Mouse (Mus musculus) CH12.LX (cell line): ENCODE data around the gene Plxdc2. TPM values are rescaled to one million over a fixed set of nuclear protein-coding genes. Genes with fewer than 3 reads are reported as not detected.

Experiments
- DNase-seq: peaks from one replicate; pipeline ENCODE4 v3.0.0-alpha.2; 2013; ENCODE audit errors: extremely low read depth
- H3K27ac ChIP-seq: 2 replicates; pipeline ENCODE4 v1.5.1; 2012; ENCODE audit warnings: low read depth, mild to moderate bottlenecking, control low read depth, moderate library complexity; ENCODE audit not compliant: insufficient read depth
- H3K27me3 ChIP-seq: replicated peaks from 2 replicates; pipeline ENCODE3; 2012; ENCODE audit warnings: inconsistent platforms
- H3K36me3 ChIP-seq, 2 experiments: replicated peaks in 1 of 2; 2 replicates each; pipeline versions ENCODE3 to v1.6.1; 2012; ENCODE audit warnings: inconsistent platforms in 1 of 2, low read length in 1 of 2, mild to moderate bottlenecking in 1 of 2, mixed read lengths in 1 of 2, moderate library complexity in 1 of 2; ENCODE audit not compliant: control insufficient read depth in 1 of 2, insufficient read depth in 1 of 2
- H3K4me1 ChIP-seq, 2 experiments: 2 replicates each; pipeline ENCODE4 v1.6.1; 2012; ENCODE audit warnings: inconsistent platforms in 1 of 2, moderate library complexity in 1 of 2; ENCODE audit not compliant: insufficient read depth in 2 of 2, control insufficient read depth in 1 of 2
- H3K4me2 ChIP-seq: 2 replicates; pipeline ENCODE4 v1.6.1; 2012; ENCODE audit warnings: low read depth, mild to moderate bottlenecking, control low read depth; ENCODE audit not compliant: poor library complexity, insufficient read depth, severe bottlenecking
- H3K4me3 ChIP-seq, 3 experiments: fragments of 150-350 bp in 1 of 3; sonication (generic) in 1 of 3; replicated peaks in 1 of 3; 2 replicates each; pipeline versions ENCODE3 to v1.5.1; 2011 to 2012; ENCODE audit warnings: low read depth in 2 of 3, low read length in 2 of 3, mild to moderate bottlenecking in 2 of 3, moderate library complexity in 2 of 3, control low read depth in 1 of 3, improper control_type of control experiment in 1 of 3, inconsistent platforms in 1 of 3, mixed read lengths in 1 of 3; ENCODE audit not compliant: poor library complexity in 1 of 3
- H3K79me2 ChIP-seq: replicated peaks from 2 replicates; pipeline ENCODE4 v1.6.1; 2012; ENCODE audit warnings: mild to moderate bottlenecking, moderate library complexity; ENCODE audit not compliant: control insufficient read depth, poor library complexity, insufficient read depth, severe bottlenecking; ENCODE audit errors: extremely low read depth
- H3K9ac ChIP-seq: 2 replicates; pipeline ENCODE4 v1.6.1; 2012; ENCODE audit warnings: low read depth, mild to moderate bottlenecking, control low read depth, moderate library complexity; ENCODE audit not compliant: insufficient read depth
- H3K9me3 ChIP-seq: replicated peaks from 2 replicates; pipeline ENCODE3; 2012; ENCODE audit warnings: low read length, inconsistent platforms, mixed read lengths
- BHLHE40 ChIP-seq: IDR thresholded peaks from 2 replicates; pipeline ENCODE4 v1.6.1; 2011; ENCODE audit warnings: mild to moderate bottlenecking, low read depth, low read length, improper control_type of control experiment
- CHD1 ChIP-seq: IDR thresholded peaks from 2 replicates; pipeline ENCODE4 v1.6.1; 2012; ENCODE audit warnings: low read depth, low read length, improper control_type of control experiment, inconsistent platforms
- CHD2 ChIP-seq: IDR thresholded peaks from 2 replicates; pipeline ENCODE4 v1.6.1; 2011; ENCODE audit warnings: low read length, improper control_type of control experiment
- CTCF ChIP-seq, 2 experiments: IDR thresholded peaks in 1 of 2; conservative IDR thresholded peaks in 1 of 2; 2 replicates each; pipeline ENCODE4 v1.5.1; 2011 to 2012; ENCODE audit warnings: low read depth in 2 of 2, low read length in 2 of 2, improper control_type of control experiment in 1 of 2, inconsistent platforms in 1 of 2, mild to moderate bottlenecking in 1 of 2, moderate library complexity in 1 of 2
- E2F4 ChIP-seq: IDR thresholded peaks from 2 replicates; pipeline ENCODE4 v1.6.1; 2011; ENCODE audit warnings: low read depth, low read length, improper control_type of control experiment; ENCODE audit not compliant: insufficient replicate concordance
- ELF1 ChIP-seq: IDR thresholded peaks from 2 replicates; pipeline ENCODE4 v1.6.1; 2014; ENCODE audit warnings: low read depth, mild to moderate bottlenecking, inconsistent platforms, low read length, improper control_type of control experiment
- EP300 ChIP-seq: IDR thresholded peaks from 2 replicates; pipeline ENCODE4 v1.6.1; 2011; ENCODE audit warnings: low read length, improper control_type of control experiment
- ETS1 ChIP-seq: conservative IDR thresholded peaks from 2 replicates; pipeline ENCODE4 v1.6.1; 2012; ENCODE audit warnings: low read depth, mild to moderate bottlenecking, inconsistent platforms, low read length, improper control_type of control experiment, moderate library complexity
- GABPA ChIP-seq: IDR thresholded peaks from 2 replicates; pipeline ENCODE4 v1.6.1; 2012; ENCODE audit warnings: low read depth, low read length, improper control_type of control experiment, inconsistent platforms; ENCODE audit not compliant: insufficient replicate concordance
- HCFC1 ChIP-seq: IDR thresholded peaks from 2 replicates; pipeline ENCODE4 v1.6.1; 2012; ENCODE audit warnings: low read depth, mild to moderate bottlenecking, inconsistent platforms, low read length, improper control_type of control experiment
- JUN ChIP-seq: IDR thresholded peaks from 2 replicates; pipeline ENCODE4 v1.6.1; 2011; ENCODE audit warnings: low read depth, mild to moderate bottlenecking, low read length, improper control_type of control experiment, moderate library complexity; ENCODE audit not compliant: insufficient read depth
- KAT2A ChIP-seq: IDR thresholded peaks from 2 replicates; pipeline ENCODE4 v1.6.1; 2012; ENCODE audit warnings: low read length, improper control_type of control experiment, inconsistent platforms; ENCODE audit not compliant: insufficient replicate concordance
- MXI1 ChIP-seq: IDR thresholded peaks from 2 replicates; pipeline ENCODE4 v1.6.1; 2011; ENCODE audit warnings: mild to moderate bottlenecking, low read depth, low read length, improper control_type of control experiment
- MYC ChIP-seq: IDR thresholded peaks from 2 replicates; pipeline ENCODE4 v1.6.1; 2011; ENCODE audit warnings: low read depth, mild to moderate bottlenecking, improper control_type of control experiment, low read length
- NRF1 ChIP-seq: IDR thresholded peaks from 2 replicates; pipeline ENCODE4 v1.6.1; 2014; ENCODE audit warnings: low read depth, mild to moderate bottlenecking, inconsistent platforms, low read length, improper control_type of control experiment, moderate library complexity
- PAX5 ChIP-seq: IDR thresholded peaks from 2 replicates; pipeline ENCODE4 v1.6.1; 2012; ENCODE audit warnings: low read length, inconsistent platforms, mixed read lengths
- POLR2A ChIP-seq: IDR thresholded peaks from 2 replicates; pipeline ENCODE4 v1.6.1; 2011; ENCODE audit warnings: low read depth, mild to moderate bottlenecking, improper control_type of control experiment, low read length
- POLR2AphosphoS2 ChIP-seq: IDR thresholded peaks from 2 replicates; pipeline ENCODE4 v1.6.1; 2011; ENCODE audit warnings: low read depth, low read length, improper control_type of control experiment
- RAD21 ChIP-seq: IDR thresholded peaks from 2 replicates; pipeline ENCODE4 v1.6.1; 2011; ENCODE audit warnings: low read depth, mild to moderate bottlenecking, low read length, improper control_type of control experiment, moderate library complexity
- RCOR1 ChIP-seq: conservative IDR thresholded peaks from 2 replicates; pipeline ENCODE4 v1.6.1; 2012; ENCODE audit warnings: low read depth, mild to moderate bottlenecking, inconsistent platforms, low read length, improper control_type of control experiment
- SIN3A ChIP-seq: IDR thresholded peaks from 2 replicates; pipeline ENCODE4 v1.6.1; 2012; ENCODE audit warnings: low read length, improper control_type of control experiment, inconsistent platforms
- TCF12 ChIP-seq: IDR thresholded peaks from 2 replicates; pipeline ENCODE4 v1.6.1; 2014; ENCODE audit warnings: low read depth, mild to moderate bottlenecking, inconsistent platforms, low read length, improper control_type of control experiment
- USF1 ChIP-seq: IDR thresholded peaks from 2 replicates; pipeline ENCODE4 v1.6.1; 2014; ENCODE audit warnings: low read depth, mild to moderate bottlenecking, inconsistent platforms, low read length, improper control_type of control experiment
- ZC3H11A ChIP-seq: IDR thresholded peaks from 2 replicates; pipeline ENCODE4 v1.6.1; 2012; ENCODE audit warnings: low read depth, mild to moderate bottlenecking, inconsistent platforms, low read length, improper control_type of control experiment
- ZMIZ1 ChIP-seq: IDR thresholded peaks from 2 replicates; pipeline ENCODE4 v1.6.1; 2012; ENCODE audit warnings: low read depth, mild to moderate bottlenecking, inconsistent platforms, low read length, improper control_type of control experiment
- ZNF384 ChIP-seq: IDR thresholded peaks from 2 replicates; pipeline ENCODE4 v1.6.1; 2012; ENCODE audit warnings: low read depth, low read length, improper control_type of control experiment, inconsistent platforms
- dilution Hi-C: fragments of 300-500 bp; cut with MboI; formaldehyde crosslinking; loops from 2 replicates; pipeline ENCODE4 v1.14.3; 2020; ENCODE audit warnings: low sequenced_read_pairs; ENCODE audit not compliant: extremely low pct_unique_long_range_greater_than_20kb, extremely low pct_ligation_motif_present
- in situ Hi-C: fragments of 300-500 bp; cut with MboI; formaldehyde crosslinking; loops from 3 replicates; pipeline ENCODE4 v1.14.3; 2019; ENCODE audit warnings: low sequenced_read_pairs, low pct_ligation_motif_present, low pct_unique_long_range_greater_than_20kb, mixed read lengths
- polyA plus RNA-seq: library from polyadenylated mRNA; unstranded; fragments of >175 nt; gene quantifications from 2 replicates; pipeline ENCODE4 v1.2.1, GENCODE M21; 2012; ENCODE audit warnings: low read depth; ENCODE audit not compliant: insufficient read length
- total RNA-seq, 2 experiments: library from RNA; depleted of rRNA; stranded (reverse); fragments of 300-350 nt in 1 of 2; fragments of >200 nt in 1 of 2; gene quantifications; 2 replicates each; pipeline ENCODE4 v1.2.3; 2012 to 2014

Plxdc2 gene
- total and polyA plus RNA-seq, 3 experiments, result not detected

DNA sequence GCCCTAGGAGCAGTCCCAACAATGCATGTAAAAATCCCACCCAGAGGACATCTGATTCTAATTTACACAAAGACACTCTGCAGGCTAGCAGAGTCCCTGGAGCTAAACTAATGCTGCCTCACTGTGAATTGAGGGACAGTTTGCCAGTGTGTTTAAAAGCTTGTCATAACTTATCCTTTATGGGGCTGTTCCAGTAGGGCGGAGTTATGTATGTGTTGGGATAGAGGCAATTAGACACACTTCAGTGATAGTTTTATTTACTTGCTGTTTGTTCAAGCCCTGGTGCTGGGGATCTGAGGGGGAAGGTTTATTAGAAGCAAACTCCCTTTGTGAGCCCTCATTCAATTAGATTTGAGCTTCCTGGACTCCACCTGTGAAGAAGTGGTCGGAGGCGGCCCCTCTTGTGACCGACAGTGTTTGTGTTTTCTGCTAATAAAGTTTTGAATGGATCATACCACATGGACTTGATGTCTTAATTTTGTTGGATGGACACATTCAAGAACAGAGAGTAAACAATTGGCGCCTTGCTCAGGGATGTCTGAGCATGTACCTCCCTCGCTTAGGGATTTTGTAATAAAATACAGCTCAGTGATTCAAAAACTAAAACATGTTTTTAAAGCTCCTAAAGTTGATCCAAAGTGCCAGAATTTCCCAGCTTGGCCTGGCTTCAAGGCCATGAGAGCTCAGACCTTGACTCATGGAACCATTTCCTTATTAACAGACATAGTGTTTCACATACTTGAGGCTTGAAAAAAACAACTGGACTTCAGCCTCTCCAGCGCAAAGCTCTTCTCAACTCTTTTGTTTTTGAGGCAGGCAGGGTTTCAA is 94.9 kb downstream of the Plxdc2 start:
- in situ Hi-C loops, result no loop called here

DNA sequence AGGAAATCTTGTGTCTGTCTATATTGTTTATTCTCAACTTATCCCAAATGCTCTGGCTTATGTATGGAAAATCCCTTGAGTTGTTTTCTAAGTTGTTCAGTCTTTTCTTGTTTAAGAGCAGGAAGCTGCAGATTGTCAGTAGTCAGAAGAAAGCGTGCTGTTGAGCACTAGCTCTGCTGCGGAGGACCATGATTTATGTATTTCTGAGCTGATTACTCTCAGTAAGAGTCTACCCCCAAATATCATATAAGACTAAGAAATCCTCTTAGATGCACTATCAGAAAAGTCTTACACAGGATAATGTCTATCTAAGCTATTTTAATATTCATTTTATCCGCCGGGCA is 95.5 kb downstream of the Plxdc2 start:
- no peak for DNase-seq
- Histone ChIP-seq H3K9me3 (peaks cover 2% of the 10 kb centered on the region), H3K27me3 (no peaks in the 10 kb centered on the region), H3K4me1 (no peaks in the 10 kb centered on the region), H3K79me2 (no peaks in the 10 kb centered on the region), H3K4me3 (no peak overlapping the region), H3K9ac (no peak overlapping the region), H3K27ac (no peak overlapping the region), H3K36me3 (no peaks in the 10 kb centered on the region), H3K4me2 (no peak overlapping the region)
- in situ Hi-C loops, result no loop called here
- TF ChIP-seq HCFC1 (no peak), USF1 (no peak), CHD1 (no peak), MYC (no peak), JUN (no peak), CHD2 (no peak), GABPA (no peak), KAT2A (no peak), ETS1 (no peak), ZC3H11A (no peak), MXI1 (no peak), BHLHE40 (no peak), SIN3A (no peak), PAX5 (no peak), RAD21 (no peak), ELF1 (no peak), ZMIZ1 (no peak), POLR2AphosphoS2 (no peak)
- dilution Hi-C loops, result no loop called here

More for the DNA sequence above, 94.9 kb downstream of the Plxdc2 start:
- DNase-seq, result no peak
- peaks cover 2% of the 10 kb centered on the region for H3K9me3 ChIP-seq
- no peaks in the 10 kb centered on the region for H3K27me3 ChIP-seq
- H3K36me3 ChIP-seq, result no peaks in the 10 kb centered on the region
- no peak overlapping the region for H3K27ac ChIP-seq
- no peak overlapping the region for H3K9ac ChIP-seq
- dilution Hi-C loops, result no loop called here
- no peaks in the 10 kb centered on the region for H3K79me2 ChIP-seq
- H3K4me3 ChIP-seq, result no peak overlapping the region
- no peaks in the 10 kb centered on the region for H3K4me1 ChIP-seq
- TF ChIP-seq MXI1, result no peak
- no peak for TF ChIP-seq RAD21
- no peak for TF ChIP-seq E2F4
- TF ChIP-seq CTCF (conservative IDR thresholded peaks at IDR 0.05 in 1 of 2, IDR thresholded peaks at IDR 0.05 in 1 of 2; ENCODE audit: low read depth in 2 of 2, low read length in 2 of 2), result no peak
- TF ChIP-seq MYC, result no peak
- no peak for TF ChIP-seq ZNF384
- TF ChIP-seq ELF1, result no peak
- no peak for TF ChIP-seq CHD2
- no peak for TF ChIP-seq POLR2A
- TF ChIP-seq POLR2AphosphoS2, result no peak
- no peak for TF ChIP-seq ETS1
- no peak for TF ChIP-seq EP300
- TF ChIP-seq RCOR1, result no peak
- TF ChIP-seq JUN, result no peak
- TF ChIP-seq ZC3H11A, result no peak
- no peak for TF ChIP-seq TCF12
- TF ChIP-seq NRF1, result no peak
- no peak overlapping the region for H3K4me2 ChIP-seq
